Mouse (Mus musculus): ENCODE measurements around the gene Arid5a. TPM values are rescaled to one million over a fixed set of nuclear protein-coding genes. Genes with fewer than 3 reads are reported as not detected.
A peak's percentile ranks its signal among the peaks of the same experiment; 100 is the strongest.

Gene Arid5a
- total RNA-seq, 2 experiments from 2014 or later = 17.7 to 18.9 TPM

- no peak for DNase-seq (ENCODE audit: low spot score in 2 of 2)
These were observed 15.5 kb downstream of the Arid5a start for GRCm38 (mm10) chr1:36323076-36323475.

GRCm38 (mm10) chr1:36323746-36324448, 16.4 kb downstream of the Arid5a start:
- DNase-seq (ENCODE audit: low spot score in 2 of 2) = no peak

- DNase-seq (ENCODE audit: low spot score in 2 of 2) = no peak
These were observed 18.4 kb downstream of the Arid5a start for GRCm38 (mm10) chr1:36325900-36326321.

- no peak for DNase-seq (ENCODE audit: low spot score in 2 of 2)
These were observed 19.3 kb downstream of the Arid5a start for GRCm38 (mm10) chr1:36326815-36327214.

GRCm38 (mm10) chr1:36331743-36332142, 24.2 kb downstream of the Arid5a start:
- no peak for DNase-seq (ENCODE audit: low spot score in 2 of 2)

DNA sequence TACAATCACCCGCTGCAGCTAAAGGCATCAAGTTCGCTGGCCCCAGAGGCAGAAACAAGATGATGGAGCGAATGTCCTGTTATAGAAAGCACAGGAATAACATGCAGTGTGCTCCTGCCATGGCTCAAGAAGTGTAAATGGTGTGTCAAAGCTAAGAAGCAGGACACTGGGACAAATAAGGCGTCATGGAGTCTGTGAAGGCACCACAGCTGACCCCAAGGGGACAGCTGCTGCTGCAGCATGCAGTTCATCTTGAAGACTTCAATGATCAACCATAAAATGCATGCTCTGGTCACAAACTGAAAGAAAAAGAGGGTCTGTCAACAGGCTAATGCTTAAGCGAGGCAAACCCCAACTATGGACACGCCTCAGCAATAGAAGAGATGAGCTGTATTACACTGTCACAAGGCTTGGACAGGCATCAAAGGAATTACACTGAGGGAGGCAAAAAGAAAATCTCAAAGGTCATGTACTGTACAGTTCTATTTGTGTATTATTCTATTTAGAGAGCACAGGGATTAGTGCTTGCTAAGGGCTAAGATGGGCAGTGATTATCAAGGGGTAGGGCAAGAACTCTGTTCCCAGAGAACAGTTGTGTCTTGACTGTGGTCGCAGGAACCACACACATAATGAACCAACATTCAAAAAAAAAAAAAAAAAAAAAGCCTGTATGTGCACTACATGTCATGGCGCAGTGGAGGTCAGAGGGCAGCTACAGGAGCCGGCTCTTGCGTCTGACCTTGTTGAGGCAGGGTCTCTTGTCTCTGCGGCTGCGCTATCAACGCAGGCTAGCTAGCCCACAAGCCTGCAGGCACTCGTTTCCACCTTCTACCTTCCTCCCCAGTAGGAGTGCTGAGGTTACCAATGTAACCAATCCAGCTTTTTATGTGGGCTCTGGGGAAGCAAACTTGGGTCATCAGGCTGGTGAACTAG, 25.7 kb downstream of the Arid5a start:
- no peak for DNase-seq (ENCODE audit: low spot score in 2 of 2)

DNA sequence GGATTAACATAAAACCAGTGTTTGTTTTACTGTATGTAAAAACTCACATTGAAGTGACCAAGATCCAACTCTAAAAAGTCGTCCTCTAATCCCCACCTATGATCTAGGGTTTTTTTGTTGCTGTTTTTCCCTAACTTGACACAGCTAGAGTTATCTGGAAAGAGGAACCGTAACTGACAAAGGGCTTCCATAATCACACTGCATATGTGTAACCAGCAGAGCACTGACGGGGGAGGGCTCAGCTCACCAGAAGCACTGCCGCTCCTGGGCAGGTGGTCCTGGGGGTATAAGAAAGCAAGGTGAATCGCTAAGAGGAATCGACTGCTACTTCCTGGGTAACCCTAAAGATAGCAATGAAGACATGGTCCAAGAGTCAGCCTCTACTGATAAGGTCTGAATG, 35.0 kb downstream of the Arid5a start:
- DNase-seq (ENCODE audit: low spot score in 2 of 2) = no peak

DNA sequence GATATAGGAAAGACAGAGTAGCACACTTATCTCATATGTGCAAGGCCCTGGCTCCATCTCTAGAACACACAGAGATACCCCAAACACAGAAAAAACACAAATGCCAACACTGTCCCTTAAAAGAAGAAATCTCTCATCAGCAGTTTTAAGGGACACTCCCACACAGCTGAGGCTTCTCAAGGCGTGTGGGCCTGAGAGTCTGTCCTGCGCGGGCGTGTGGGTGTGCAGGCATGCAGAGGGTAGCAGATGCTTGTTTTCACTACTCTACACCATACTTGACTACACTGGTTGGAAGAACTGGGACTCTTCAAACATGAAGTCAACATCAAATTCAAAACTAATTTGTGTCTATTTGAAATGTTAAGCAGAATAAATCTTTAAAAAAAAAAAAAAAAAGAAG, 44.8 kb downstream of the Arid5a start:
- DNase-seq (ENCODE audit: low spot score in 2 of 2) = no peak

DNA sequence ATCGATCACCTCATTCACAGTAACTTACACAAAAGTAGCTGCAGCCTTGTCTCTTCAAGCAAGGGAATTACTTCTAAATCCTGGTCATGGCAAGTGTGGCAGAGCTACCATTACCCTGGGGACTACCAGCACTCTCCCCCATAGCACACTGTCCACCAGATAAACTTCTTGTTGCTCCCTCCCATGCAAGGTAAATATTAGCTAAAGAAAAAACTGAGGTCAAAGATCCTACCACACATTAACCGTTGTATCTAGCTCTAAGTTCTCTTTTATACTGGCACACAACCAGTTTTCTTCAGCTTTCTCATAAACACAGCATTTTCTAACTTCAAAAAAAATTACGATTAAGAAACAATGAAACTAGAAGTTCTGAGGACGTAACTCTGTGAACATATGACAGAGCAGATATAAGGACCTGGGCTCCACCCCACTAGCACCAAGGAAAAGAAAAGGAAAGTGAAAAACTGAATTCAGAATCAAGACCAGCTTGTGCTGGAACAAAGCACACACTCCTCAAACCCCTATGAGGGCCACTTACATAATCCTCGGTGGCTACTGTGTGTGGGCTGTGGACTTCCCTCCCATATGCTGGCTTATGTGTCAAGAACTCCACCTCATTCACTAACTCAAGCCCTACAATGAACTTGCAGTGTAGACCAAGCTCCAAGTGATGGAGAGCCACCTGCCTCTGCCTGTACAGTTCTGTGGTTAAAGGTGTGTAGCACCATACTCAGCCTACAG, 49.6 kb downstream of the Arid5a start:
- DNase-seq (ENCODE audit: low spot score in 2 of 2) = no peak

DNA sequence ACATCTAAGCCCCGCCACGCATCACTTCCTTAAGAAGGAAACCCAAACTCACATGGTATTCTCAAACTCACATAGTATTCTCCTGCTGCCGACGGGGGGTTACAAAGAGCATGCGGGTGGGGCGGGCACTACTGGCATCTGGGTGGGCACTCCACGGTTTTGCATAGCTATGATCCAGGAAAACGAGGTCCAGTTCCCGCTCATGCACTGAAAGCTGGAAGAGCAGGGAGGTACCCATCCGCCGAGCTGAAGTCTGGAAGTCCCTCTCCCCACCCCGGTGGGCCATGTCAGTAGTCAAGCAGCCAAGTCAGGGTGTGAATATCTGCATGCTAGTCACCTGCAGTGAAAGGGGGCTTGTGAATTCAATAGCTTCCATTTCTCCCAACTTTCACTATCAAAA, 60.2 kb downstream of the Arid5a start:
- no peak for DNase-seq (ENCODE audit: low spot score in 2 of 2)

GRCm38 (mm10) chr1:36368112-36368968, 60.8 kb downstream of the Arid5a start:
- peak; percentile 69 to 71 for DNase-seq (ENCODE audit: low spot score in 2 of 2)

GRCm38 (mm10) chr1:36368969-36369645, 61.6 kb downstream of the Arid5a start, which contains the start of gene Kansl3:
Gene Kansl3 (minus strand): TSS chr1:36369181.
- DNase-seq (ENCODE audit: low spot score in 2 of 2) = peak; percentile 83 to 90

DNA sequence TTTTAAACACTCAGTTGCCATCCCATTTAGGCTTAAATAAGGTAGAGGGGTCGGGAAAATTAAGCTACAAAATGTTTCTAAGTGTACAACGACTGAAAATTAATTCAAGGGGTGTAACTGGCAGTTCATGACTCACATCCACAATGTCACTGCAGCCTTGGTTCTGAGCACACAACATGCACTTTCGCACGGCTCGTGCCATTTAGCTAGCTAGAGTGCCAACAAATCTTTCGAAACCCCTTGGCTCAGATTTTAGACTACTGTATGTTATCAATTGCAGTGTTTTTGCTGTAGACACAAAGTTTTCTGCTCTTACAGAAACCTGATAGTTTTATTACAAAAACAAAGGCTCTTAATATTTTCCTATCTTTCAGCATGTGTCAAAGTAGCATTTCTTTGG, 63.4 kb downstream of the Arid5a start:
- no peak for DNase-seq (ENCODE audit: low spot score in 2 of 2)

DNA sequence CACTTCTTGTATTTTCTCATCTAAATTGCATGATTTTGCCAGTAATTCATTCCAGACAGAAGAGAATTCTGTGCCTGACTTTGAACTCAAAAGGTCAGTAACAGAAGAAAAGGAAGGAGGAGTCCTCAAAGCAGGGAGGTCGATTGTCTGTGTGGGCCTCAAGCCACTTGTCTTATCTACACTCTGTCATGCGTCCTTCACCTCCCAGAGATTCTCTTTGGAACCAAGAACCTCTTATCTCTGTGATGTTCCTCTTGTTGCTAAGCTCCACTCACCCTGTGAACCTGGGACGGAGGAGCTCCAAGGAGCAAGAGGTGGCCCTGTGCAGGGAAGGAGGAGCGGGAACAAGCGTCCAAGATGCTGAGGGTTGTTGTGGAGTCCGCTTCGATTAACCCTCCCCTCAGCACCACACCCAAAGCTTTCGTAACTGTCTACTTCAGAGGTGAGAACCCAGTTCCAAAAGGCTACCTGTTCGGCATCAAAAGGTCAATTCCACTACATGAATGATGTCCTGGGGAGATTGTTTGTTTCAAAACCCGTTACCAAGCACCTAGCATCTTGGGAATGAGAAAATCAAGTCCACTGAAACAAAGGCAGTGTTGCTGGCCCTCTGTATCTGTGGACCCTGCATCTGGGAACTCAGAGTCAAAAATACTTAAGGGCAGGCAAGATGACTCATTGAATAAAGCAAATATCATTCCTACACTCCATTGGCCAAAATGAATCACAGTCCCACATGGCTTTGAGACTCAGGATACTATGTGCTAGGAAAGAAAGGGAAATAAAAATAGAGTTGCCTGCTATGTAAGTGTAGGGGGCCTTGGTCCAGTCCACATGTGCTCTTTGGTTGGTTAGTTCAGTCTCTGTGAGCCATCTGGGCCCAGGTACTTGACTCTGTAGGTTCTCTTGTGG, 64.7 kb downstream of the Arid5a start, which contains the start of gene Fer1l5:
Gene Fer1l5, plus strand, starts transcription at position 358 of the 912 bp plus-strand sequence.
- no peak for DNase-seq (ENCODE audit: low spot score in 2 of 2)

Small RNA genes lying within 50 kb of the gene (microRNA-seq; reads per million reads assigned to microRNA genes)
- not detected for gene Mir6898

Other genes starting within 250 kb of the Arid5a start
- gene Hs6st1, start 239.3 kb upstream of the Arid5a start, total RNA-seq (2021) = 10 to 100 TPM; 39.7 to 40.5 TPM
- gene Uggt1, start 63.0 kb upstream of the Arid5a start, total RNA-seq (2021) = 10 to 100 TPM; 38.4 to 40.3 TPM
- gene Neurl3, start 33.1 kb upstream of the Arid5a start, total RNA-seq (2021) = 1 to 10 TPM; 2.8 to 2.9 TPM
- gene Kansl3, start 61.4 kb downstream of the Arid5a start, total RNA-seq (2021) = 10 to 100 TPM; 42.7 to 55.6 TPM
- gene Fer1l5, start 64.6 kb downstream of the Arid5a start, total RNA-seq (2021) = under 1 TPM in 1 of 2 experiments, not detected in 1; 0.05 TPM
- 10 to 100 TPM; 18.1 to 23.0 TPM for gene Lman2l, start 137.5 kb downstream of the Arid5a start, total RNA-seq (2021)
- 1 to 10 TPM; 6.9 to 8.1 TPM for gene Cnnm4, start 163.9 kb downstream of the Arid5a start, total RNA-seq (2021)
- 10 to 100 TPM; 25.3 to 26.6 TPM for gene Cnnm3, start 204.1 kb downstream of the Arid5a start, total RNA-seq (2021)
- 100 to 1,000 TPM; 129 to 140 TPM for gene Ankrd23, start 229.2 kb downstream of the Arid5a start, total RNA-seq (2021)
- 10 to 100 TPM; 40.6 to 50.4 TPM for gene Gm42417, start 231.7 kb downstream of the Arid5a start, total RNA-seq (2021)
- 10 to 100 TPM; 13.0 to 13.8 TPM for gene Ankrd39, start 239.7 kb downstream of the Arid5a start, total RNA-seq (2021)